Mouse (Mus musculus) mature B cell (primary cell): ENCODE measurements around the gene Foxj1.

Source experiments
- in situ Hi-C: fragments of 300-500 bp; cut with MboI; formaldehyde crosslinking; loops from 2 replicates; pipeline ENCODE4 v1.14.3; 2019

The Foxj1 gene

DNA sequence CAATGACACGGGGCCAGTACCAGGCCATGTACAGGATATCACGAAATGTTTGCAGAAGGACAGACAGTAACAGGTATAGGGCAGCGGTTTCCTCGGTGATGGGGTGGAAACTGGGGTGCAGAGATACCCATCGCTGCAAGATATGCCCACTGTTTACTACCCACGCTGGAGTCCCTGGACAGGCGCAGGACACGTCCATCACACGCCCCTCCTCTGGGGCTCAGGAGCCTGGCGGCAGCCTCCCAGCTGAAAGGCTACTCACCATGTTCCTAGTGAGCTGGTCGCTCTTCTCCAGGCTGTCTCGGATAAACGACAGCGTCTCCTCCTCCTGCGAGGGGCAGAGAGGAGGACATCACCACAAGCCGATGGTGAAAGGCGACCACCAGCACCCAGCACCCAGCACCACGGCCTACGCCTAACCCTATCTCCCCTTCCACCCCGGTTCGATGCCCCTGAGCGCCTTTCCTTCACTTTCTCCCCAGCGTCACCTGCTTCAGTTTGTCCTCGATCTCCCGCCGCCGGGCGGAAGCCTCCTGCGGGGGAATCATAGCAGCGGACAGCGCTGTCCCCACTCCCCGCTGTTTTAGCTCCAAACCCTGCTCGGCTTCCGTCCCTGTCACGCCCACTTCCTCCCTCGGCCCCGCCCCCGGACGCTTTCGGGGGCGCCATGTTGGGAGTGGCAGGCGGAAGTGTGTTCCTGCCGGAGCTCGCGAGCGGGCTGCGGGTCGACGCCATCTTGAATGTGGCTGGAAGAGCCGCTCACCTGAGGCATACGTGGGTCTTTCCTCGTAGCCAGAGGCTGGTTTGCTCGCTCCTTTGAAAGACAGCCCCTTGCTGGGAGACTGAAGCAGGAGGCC is 28.8 kb downstream of the Foxj1 start:
- in situ Hi-C loops: no loop called here

DNA sequence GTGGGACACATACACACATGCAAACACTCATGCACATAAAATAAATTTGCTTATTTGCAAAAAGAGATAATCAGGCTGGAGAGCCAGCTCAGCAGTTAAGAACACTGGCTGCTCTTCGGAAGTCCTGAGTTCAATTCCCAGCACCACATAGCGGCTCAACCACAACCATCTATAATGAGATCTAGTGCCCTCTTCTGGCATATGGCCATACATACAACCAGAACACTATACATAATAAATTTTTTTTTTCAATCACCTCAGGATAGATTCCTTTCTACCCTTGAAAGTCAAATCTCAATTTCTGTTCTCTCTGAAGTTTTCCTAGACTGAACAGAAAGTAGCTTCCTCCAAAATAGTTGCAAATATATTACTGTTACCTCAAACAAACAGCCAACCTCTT is 29.8 kb downstream of the Foxj1 start:
- in situ Hi-C loops: no loop called here

DNA sequence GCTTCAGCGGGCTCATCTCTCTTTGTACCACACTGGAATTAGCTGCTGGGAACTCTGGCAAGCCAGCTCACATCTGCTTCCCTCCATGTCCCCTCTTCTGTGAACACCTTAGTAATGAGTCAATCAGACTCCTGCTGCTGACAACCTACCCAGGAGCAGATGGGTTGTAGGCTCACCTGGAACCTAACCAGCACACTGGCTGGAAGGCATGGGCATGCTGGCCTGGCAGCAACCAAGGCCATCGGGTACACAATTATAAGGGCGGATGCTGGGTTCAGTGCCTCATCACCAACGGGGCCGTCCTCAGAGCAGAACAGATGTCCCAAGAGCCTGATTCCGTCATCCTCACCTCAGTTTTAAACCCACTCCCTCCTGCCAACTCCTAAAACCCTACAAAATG is 36.6 kb downstream of the Foxj1 start:
- in situ Hi-C loops: no loop called here

DNA sequence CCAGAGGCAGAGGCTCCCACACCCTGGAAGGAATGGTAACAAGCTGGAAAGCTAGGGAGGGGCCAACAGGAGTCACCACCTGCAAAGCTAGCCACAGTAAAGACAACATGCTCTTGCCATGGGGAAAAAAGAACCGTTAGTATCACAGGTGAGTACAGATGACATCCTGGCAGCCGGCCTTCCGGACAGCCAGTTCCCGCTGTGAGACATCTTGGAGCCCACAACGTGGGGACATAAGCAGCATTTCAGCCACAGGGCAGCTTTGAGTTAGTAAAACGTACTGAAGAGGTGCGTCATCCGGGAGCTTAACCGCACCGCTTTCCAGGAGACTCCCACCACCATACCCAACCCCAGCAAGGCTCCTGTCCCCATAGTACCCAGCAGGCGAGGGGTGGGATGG is 37.0 kb downstream of the Foxj1 start:
- in situ Hi-C loops: no loop called here

DNA sequence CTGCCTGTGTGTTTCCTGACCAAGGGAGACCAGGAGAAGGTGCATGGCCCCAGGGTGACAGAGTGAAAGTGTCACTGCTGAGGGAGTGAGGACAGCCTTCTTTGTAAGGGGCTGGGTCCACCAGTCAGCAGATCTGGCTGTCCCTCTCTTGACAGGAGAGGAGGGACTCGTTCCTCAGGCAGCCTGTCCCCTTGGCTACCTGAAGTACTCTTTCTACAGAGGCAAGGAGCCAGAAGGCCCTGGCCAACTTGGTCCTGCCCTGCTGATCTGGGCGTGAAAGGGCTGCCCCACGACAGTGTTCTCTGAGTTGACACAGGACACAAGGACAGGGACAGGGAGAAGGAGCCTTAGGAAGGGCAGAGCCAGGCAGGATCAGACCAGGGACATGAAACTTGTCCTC is 38.2 kb downstream of the Foxj1 start:
- in situ Hi-C loops: no loop called here

DNA sequence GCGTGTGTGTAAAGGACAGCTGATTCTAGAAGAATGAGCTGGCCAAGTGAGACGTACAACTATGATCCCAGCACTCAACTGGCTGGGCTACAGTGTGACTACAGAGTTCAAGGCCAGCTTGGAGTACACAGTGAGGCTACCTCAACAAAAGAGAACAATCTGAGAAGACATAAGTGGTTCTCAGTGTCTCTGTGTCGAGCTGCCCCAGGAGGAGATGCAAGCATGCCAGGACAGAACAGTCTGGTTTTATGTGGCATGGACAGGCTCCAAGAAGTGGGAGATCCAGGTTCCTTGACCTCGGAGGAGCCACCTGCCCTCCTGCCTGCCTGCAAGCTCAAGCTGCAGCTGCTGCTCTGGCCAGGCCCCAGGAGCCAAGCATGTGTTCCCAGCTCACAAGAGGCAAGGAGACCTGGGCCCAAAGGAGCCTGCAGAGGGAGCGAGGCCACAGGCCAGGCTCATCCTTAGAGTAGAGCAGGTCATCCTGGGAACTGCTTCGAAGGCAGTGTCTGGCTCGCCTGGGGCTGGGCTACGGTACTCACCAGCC is 38.9 kb downstream of the Foxj1 start:
- in situ Hi-C loops: no loop called here

DNA sequence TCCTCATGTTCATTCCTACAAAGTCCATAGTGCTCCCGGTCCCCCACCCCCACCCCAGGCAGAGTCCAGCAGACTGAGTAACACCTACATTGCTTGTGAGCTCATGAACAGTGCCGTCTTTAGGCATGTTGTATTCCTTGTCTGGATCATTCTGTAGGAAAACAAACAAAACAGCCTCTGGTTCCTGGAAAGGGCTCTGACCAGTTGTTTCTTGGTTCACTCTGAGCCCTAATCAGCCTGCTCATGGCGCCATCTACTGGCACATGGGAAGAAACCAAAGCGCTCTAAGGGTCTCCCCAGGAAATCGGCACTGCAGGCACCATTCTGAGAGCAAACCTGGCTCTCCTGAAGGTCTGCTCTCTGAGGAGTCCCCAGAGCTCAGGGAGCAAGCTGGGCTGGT is 40.9 kb downstream of the Foxj1 start:
- in situ Hi-C loops: no loop called here

DNA sequence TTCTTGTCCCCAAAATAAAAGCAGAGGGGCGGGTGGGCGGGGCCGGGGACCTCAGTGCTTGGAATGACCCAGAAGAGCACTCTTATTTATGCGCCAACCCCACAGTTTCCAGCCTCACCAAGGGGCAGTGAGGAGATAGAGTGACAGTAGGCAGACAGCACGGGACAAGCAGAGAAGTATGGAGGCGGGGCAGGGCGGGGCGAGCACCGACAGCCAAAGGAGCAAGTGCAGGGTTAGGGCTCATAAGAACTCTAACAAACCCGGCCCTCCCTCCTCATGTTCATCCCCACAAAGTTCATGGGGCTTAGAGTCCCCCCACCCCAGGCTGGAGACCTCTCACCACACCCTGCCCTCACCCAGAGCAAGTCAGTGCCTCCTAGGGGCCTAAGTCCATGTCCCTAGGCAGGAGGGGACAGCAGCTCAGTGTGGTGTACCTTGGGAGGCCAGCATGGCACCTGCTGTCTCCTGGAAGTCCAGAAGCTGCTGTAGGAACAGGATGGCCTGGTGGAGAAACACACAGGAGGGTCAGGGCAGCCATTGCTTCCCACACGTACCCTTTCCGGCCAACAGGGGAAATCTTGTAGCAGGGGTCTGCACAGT is 41.6 kb downstream of the Foxj1 start:
- in situ Hi-C loops: no loop called here

DNA sequence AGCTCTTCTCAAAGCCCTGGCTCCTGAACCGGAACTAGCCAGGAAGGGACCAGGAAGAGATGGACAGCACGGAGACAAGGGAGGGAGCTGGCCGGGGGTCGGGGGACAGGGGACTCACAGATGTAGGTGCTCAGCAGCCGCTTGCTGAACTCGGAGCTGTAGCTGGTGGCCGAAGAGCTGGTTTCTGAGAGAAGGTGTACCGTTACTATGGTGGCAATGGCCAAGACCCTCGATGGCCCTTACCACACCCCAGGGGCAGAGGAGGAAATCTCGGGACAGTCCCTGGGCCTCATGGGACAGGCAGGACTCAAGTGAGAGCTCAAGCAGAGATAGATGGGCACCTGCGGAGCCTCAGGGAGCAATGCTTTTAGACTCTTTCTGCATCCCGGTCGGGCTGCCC is 42.8 kb downstream of the Foxj1 start:
- in situ Hi-C loops: no loop called here

DNA sequence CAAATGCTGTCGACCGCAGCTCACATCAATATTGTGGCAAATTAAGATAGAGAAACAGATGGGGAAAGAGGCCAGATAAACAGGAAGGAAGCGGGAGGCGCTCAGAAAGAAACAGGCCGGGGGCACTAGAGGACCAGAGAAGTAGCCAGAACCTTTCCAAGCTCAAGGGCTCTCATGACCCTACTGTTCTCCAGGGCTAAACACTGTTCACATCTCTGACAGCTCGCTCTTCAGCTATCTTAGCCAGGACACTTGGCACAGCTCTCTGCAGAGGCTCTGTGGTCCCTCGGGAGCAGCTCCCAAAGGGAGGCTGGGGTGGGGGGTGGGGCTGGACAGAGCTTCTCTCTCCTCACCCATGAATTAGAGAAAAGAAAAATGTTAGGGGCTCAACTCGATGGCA is 44.6 kb downstream of the Foxj1 start:
- in situ Hi-C loops: no loop called here

DNA sequence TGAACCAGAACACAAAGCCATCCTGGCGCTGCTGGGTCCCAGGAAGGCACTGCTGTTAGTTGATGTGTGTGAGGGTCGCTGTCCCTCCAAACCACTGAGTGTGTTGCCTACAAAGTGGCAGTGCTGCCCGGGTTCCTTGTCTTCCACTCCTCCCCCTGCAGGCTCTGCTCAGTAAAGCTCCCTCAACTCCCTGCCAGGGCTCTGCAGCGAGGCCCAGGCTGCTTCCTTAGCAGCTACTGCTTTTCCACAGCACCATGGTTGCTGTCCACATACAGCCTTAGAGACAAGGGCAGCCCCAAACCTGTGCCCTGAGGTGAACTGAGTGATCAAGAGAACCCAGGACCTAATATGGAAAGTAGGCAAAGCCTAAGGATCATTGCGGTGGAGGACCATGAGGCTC is 47.8 kb downstream of the Foxj1 start:
- in situ Hi-C loops: no loop called here

DNA sequence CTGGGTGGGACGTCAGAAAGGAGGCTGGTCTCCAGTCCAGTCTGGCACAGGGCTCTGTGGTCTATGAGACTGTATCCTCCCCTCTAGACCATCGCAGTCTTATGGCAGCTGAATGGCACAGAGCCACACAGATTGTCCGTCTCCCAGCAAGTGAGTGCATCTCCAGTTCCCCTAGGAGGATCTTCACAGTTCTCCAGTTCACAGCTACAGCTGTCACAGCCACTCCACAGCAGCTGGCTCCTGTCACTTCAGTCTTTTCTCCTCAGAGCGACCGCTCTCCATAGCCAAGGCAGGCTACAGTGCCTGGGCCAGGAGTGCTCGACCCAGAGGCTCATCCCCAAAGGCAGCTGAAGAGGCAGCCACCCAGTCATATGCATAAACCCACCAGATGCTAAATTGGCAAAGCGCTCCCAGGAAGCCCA is 49.4 kb downstream of the Foxj1 start:
- in situ Hi-C loops: no loop called here

DNA sequence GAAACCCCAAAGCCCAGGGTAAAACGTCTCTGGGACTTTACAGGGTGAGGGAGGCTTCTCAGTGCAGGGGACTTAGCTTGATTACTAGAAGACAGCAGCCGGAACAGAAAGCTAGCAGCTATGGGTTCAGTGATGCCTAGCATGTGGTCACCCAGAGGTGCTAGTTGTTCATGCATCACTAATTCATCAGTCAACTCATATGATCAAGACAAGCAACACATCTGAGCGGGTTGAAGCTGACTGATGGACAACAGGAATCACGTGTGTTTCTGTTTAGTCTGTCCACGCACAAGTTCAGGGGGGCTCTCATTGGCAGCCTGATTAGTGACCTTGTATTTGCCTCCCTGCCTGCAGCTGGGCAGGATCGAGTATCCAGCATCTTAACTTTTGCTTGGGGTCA is 51.2 kb downstream of the Foxj1 start:
- in situ Hi-C loops: no loop called here

DNA sequence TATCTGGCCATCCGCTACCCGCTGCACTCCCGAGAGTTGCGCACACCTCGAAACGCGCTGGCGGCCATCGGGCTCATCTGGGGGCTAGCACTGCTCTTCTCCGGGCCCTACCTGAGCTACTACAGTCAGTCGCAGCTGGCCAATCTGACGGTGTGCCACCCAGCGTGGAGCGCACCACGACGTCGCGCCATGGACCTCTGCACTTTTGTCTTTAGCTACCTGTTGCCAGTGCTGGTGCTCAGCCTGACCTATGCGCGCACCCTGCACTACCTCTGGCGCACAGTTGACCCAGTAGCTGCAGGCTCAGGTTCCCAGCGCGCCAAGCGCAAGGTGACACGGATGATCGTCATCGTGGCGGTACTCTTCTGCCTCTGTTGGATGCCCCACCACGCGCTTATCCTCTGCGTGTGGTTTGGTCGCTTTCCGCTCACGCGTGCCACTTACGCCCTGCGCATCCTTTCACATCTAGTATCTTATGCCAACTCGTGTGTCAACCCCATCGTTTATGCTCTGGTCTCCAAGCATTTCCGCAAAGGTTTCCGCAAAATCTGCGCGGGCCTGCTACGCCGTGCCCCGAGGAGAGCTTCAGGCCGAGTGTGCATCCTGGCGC is 52.2 kb downstream of the Foxj1 start:
- in situ Hi-C loops: no loop called here

DNA sequence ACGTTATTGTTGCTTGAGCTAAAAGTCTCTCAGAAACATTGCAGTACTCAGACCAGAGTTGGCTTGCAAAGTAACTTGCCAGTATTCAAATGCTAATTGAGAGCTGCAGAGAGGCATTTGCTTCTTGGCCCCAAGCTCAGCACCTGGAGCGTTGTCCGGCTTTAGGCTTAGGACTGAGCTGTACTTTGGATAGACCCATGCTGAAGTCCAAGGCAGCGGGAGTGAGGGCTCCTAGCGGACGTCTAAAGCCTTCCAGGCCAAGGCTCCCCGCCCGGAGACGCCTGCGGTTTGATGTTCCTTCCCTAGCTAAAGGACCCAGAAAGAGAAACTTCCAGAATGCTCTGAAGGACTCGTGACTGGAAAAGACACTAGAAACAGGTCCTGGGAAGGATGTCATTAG is 53.1 kb downstream of the Foxj1 start:
- in situ Hi-C loops: no loop called here

DNA sequence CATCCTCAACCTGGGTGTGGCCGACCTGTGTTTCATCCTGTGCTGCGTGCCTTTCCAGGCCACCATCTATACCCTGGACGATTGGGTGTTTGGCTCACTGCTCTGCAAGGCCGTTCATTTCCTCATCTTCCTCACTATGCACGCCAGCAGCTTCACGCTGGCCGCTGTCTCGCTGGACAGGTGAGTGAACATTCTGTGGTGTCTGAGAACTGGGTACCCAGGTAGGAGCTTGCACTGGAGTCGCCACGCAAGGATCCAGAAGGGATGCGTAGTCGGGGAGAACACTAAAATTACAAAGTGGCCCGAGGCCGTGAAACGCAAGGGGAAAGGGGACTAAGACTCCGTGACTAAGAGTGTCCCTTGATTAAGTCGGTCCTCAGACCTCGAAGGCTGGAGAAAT is 53.5 kb downstream of the Foxj1 start:
- in situ Hi-C loops: no loop called here

DNA sequence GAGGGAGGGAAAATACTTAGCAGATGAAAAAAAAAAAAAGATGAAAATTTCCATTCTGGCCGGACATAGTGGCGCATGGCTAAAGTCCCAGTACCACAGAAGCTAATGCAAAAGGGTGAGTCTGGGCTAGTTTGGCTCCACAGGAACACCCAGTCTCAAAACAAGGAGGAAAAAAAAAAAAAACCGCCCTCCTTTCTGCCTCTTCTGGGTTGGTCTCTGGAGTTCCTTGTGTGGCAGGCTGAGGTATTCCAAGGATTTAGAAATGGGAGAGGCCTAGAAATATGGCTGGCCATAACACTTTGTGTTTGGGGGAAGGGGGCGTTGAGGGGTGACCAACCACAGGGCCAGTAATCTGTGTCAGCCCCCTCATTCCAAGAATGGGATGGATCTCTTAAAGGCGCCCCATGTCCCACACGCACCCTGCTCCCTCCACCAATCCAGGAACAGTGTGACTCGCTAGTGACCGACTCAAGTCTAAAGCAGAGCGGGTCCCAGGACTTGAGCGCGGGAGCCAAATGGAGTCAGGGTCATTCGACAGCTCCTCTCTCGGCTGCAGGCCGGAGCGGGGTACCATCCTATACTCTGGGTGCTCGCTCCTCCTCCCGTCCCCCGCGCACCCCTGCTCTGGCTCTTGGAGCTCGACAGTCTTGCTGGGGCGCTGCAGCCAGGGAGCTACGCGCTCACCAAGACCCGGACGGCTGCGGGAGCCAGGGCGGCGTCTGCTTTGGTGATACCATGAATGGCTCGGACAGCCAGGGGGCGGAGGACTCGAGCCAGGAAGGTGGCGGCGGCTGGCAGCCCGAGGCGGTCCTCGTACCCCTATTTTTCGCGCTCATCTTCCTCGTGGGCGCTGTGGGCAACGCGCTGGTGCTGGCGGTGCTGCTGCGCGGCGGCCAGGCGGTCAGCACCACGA is 54.2 kb downstream of the Foxj1 start, which contains the start of gene Galr2:
TSS of gene Galr2 (plus strand) at position 189 of the 913 bp plus-strand sequence.
- in situ Hi-C loops: no loop called here
